Mouse (Mus musculus): ENCODE data around the gene Dct. TPM values are rescaled to one million over a fixed set of nuclear protein-coding genes. Genes with fewer than 3 reads are reported as not detected.

The Dct gene
- total and polyA plus RNA-seq, 2 experiments from 2014 or later: 0.44 to 0.49 TPM

DNA sequence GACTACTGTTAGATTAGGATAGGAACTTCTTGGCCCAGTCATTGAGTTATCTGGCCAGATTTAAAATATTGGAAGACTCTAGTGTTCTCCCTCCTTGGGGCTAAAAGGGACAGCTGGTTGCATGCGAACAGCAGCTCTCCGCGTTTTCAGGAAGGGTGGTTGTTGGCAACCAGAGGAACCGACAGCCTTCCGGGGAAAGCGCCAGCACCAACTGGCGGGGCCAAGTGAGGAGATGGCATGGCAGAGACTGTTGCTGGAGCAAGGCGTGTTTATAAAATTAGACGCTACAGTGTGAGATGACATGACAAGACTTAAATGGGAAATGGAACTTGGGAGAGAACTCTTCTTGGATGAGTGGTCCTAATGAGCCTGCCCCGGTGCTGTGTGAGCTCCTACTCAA is 70.5 kb downstream of the Dct start:
- WGBS: 96% methylated on average over 10 of the region's 10 CpGs
- H3K9me3 ChIP-seq (ENCODE audit: low read length): no peaks in the 10 kb centered on the region
- DNase-seq (ENCODE audit: low spot score) (no peak), ATAC-seq (ENCODE audit: low FRiP score) (no peak)
- H3K9ac ChIP-seq (replicated peaks; ENCODE audit: low read length, poor library complexity, severe bottlenecking): no peak overlapping the region
- no peak overlapping the region for H3K4me2 ChIP-seq (ENCODE audit: low read depth, low read length, poor library complexity, severe bottlenecking)
- H3K27me3 ChIP-seq (ENCODE audit: insufficient read depth, low read length): no peaks in the 10 kb centered on the region
- no peak for TF ChIP-seq CTCF (IDR thresholded peaks at IDR 0.05)
- H3K4me3 ChIP-seq (ENCODE audit: low read depth, low read length): no peak overlapping the region
- H3K36me3 ChIP-seq (ENCODE audit: insufficient read depth, low read length): no peaks in the 10 kb centered on the region
- H3K4me1 ChIP-seq (ENCODE audit: insufficient read depth, low read length): no peaks in the 10 kb centered on the region
- no peak overlapping the region for H3K27ac ChIP-seq (ENCODE audit: low read depth, low read length)

DNA sequence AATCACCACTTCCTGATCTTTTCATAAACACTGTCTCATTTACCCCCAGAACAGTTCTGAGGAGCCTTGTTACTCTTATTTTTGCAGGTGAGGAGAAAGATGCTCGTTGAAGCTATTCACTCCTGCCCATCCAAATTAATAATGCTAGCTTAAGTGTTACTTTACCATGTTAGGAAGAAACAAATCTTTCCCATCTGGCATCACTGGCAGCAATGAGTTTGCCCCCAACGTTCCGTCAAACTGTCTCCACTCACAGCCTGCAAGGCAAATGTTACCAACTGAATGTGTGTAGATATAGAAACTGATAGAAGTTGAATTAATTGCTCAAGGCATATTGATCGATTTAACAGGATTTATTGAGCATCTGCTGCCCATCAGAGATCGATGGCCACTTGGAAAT is 79.5 kb downstream of the Dct start:
- Histone ChIP-seq H3K9ac (replicated peaks; ENCODE audit: low read length, poor library complexity, severe bottlenecking) (no peak overlapping the region), H3K36me3 (ENCODE audit: insufficient read depth, low read length) (no peaks in the 10 kb centered on the region), H3K9me3 (ENCODE audit: low read length) (peaks cover 5% of the 10 kb centered on the region; the same call in 1 of the 2 replicates), H3K4me1 (ENCODE audit: insufficient read depth, low read length) (no peaks in the 10 kb centered on the region), H3K4me3 (ENCODE audit: low read depth, low read length) (no peak overlapping the region), H3K4me2 (ENCODE audit: low read depth, low read length, poor library complexity, severe bottlenecking) (no peak overlapping the region), H3K27ac (ENCODE audit: low read depth, low read length) (no peak overlapping the region), H3K27me3 (ENCODE audit: insufficient read depth, low read length) (no peaks in the 10 kb centered on the region)
- WGBS: 94% methylated on average over 5 of the region's 5 CpGs
- no peak for DNase-seq (ENCODE audit: low spot score)
- no peak for ATAC-seq (ENCODE audit: low FRiP score)
- no peak for TF ChIP-seq CTCF (IDR thresholded peaks at IDR 0.05)

Other genes starting within 250 kb of the Dct start
- 4.3 and 7.4 TPM in 2 replicates for gene Tgds, start 80.5 kb upstream of the Dct start, total RNA-seq (2014; rRNA removed)
- 7.3 and 9.0 TPM in 2 replicates for gene Tgds, start 80.5 kb upstream of the Dct start, polyA plus RNA-seq (2015; fragmentation: Nextera tagmentation; extraction: Ambion mirVana)
- gene Gpr180, start 84.9 kb upstream of the Dct start, total RNA-seq (2014; rRNA removed): 43.7 and 62.3 TPM in 2 replicates
- gene Gpr180, start 84.9 kb upstream of the Dct start, polyA plus RNA-seq (2015; fragmentation: Nextera tagmentation; extraction: Ambion mirVana): 49.3 and 51.6 TPM in 2 replicates
- 27.8 and 37.9 TPM in 2 replicates for gene Sox21, start 184.8 kb upstream of the Dct start, total RNA-seq (2014; rRNA removed)
- 6.4 and 7.4 TPM in 2 replicates for gene Sox21, start 184.8 kb upstream of the Dct start, polyA plus RNA-seq (2015; fragmentation: Nextera tagmentation; extraction: Ambion mirVana)
- gene Gm9376, start 214.7 kb upstream of the Dct start, total RNA-seq (2014; rRNA removed): not detected in 2 replicates
- not detected in 2 replicates for gene Gm9376, start 214.7 kb upstream of the Dct start, polyA plus RNA-seq (2015; fragmentation: Nextera tagmentation; extraction: Ambion mirVana)